Mouse (Mus musculus) forebrain, embryonic 16.5 days (tissue): ENCODE results near the gene Rabggta. TPM values are rescaled to one million over a fixed set of nuclear protein-coding genes. Genes with fewer than 3 reads are reported as not detected.

ENCODE experiments used
- ATAC-seq: fragments of 200-750 bp; cut with Nextera tagmentation; 2 replicates; pipeline ENCODE4 v1.8.0; 2017; ENCODE audit warnings: mild to moderate bottlenecking, moderate library complexity
- H3K27ac ChIP-seq: fragments of 300-500 bp; sonication (generic); 2 replicates; pipeline ENCODE4 v1.5.1; 2014; ENCODE audit warnings: low read length, control low read depth
- H3K27me3 ChIP-seq: fragments of 300-500 bp; sonication (generic); replicated peaks from 2 replicates; pipeline ENCODE4 v1.6.1; 2014; ENCODE audit warnings: low read length; ENCODE audit not compliant: control insufficient read depth, insufficient read depth
- H3K36me3 ChIP-seq: fragments of 300-500 bp; sonication (generic); 2 replicates; pipeline ENCODE4 v1.6.1; 2014; ENCODE audit not compliant: control insufficient read depth, insufficient read depth
- H3K4me1 ChIP-seq: fragments of 300-500 bp; sonication (generic); replicated peaks from 2 replicates; pipeline ENCODE4 v1.6.1; 2014; ENCODE audit warnings: low read length; ENCODE audit not compliant: control insufficient read depth, insufficient read depth
- H3K4me2 ChIP-seq: fragments of 300-500 bp; sonication (generic); 2 replicates; pipeline ENCODE4 v1.6.1; 2014; ENCODE audit warnings: mild to moderate bottlenecking, low read length, control low read depth
- H3K4me3 ChIP-seq: fragments of 300-500 bp; sonication (generic); replicated peaks from 2 replicates; pipeline ENCODE4 v1.5.1; 2014; ENCODE audit warnings: mild to moderate bottlenecking, low read length, control low read depth
- H3K9ac ChIP-seq: fragments of 300-500 bp; sonication (generic); replicated peaks from 2 replicates; pipeline ENCODE4 v1.6.1; 2014; ENCODE audit warnings: low read depth, low read length, control low read depth
- H3K9me3 ChIP-seq: fragments of 300-500 bp; sonication (generic); 2 replicates; pipeline ENCODE4 v1.6.1; 2016; ENCODE audit warnings: low read length; ENCODE audit not compliant: control insufficient read depth
- WGBS: fragments of 180-500 bp; shearing (Covaris S2); extraction: QIAGEN DNeasy Blood & Tissue Kit; methylation state at CpG from one replicate; pipeline ENCODE4 v1.1.7; 2014; 5-methylcytosine and 5-hydroxymethylcytosine counted together
- polyA plus RNA-seq: library from polyadenylated mRNA; unstranded; fragments of >200 nt; fragmentation: Nextera tagmentation; extraction: Ambion mirVana; gene quantifications from 2 replicates; pipeline ENCODE4 v1.2.1, GENCODE M21; 2015

Rabggta gene
- polyA plus RNA-seq, 1 experiment from 2014 or later, result 53.3 TPM

DNA sequence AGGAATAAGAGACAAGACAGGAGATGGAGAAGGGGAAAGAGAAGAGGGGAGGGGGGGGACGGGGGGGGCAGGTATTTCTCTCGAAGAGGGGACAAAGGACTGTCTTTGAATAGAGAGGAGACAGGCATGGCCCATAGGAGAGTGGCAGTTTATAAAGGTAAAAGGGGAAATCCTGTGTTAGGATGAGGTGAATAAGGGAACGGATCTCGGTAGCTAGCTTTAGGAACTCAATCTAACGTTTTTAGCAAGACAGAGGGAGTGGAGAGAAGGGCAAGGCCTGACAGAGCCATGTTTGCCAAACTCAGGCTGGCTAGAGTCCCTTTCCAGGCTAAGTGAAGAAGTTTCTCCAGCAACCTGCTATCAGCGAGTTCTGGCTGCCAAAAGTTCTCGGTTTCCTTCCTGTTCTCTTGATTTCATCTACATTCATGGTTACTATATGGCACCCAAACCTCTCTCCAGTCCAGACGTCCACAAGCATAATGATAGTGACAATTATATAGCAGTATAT, 429 bp upstream of the Rabggta start:
- ATAC-seq, result peak; percentile 6; the same call in 1 of the 2 replicates
- peak overlapping the region; percentile 29; the same call in 1 of the 2 replicates for H3K27ac ChIP-seq
- H3K4me1 ChIP-seq, result peaks cover 11% of the 10 kb centered on the region
- H3K4me3 ChIP-seq, result peak overlapping the region; percentile 68
- H3K36me3 ChIP-seq, result peaks cover 2% of the 10 kb centered on the region; the same call in 1 of the 2 replicates
- no peaks in the 10 kb centered on the region for H3K9me3 ChIP-seq
- peak overlapping the region; percentile 80 for H3K9ac ChIP-seq
- H3K27me3 ChIP-seq, result no peaks in the 10 kb centered on the region
- WGBS, result 43% methylated on average over 8 of the region's 8 CpGs
- peak overlapping the region; percentile 78 for H3K4me2 ChIP-seq

GRCm38 (mm10) chr14:55721076-55721475, 987 bp downstream of the Rabggta start:
- no peaks in the 10 kb centered on the region for H3K9me3 ChIP-seq
- no peak overlapping the region for H3K27ac ChIP-seq
- H3K36me3 ChIP-seq, result peaks cover 2% of the 10 kb centered on the region; the same call in 1 of the 2 replicates
- peak overlapping the region; percentile 78 for H3K4me2 ChIP-seq
- no peak overlapping the region; the same call in 1 of the 2 replicates for H3K9ac ChIP-seq
- H3K4me1 ChIP-seq, result peaks cover 11% of the 10 kb centered on the region
- no peak for ATAC-seq
- no peaks in the 10 kb centered on the region for H3K27me3 ChIP-seq
- H3K4me3 ChIP-seq, result peak overlapping the region; percentile 68
- WGBS, result 83% methylated on average over 6 of the region's 6 CpGs

GRCm38 (mm10) chr14:55720666-55721065, 1.4 kb downstream of the Rabggta start:
- no peak overlapping the region; the same call in 1 of the 2 replicates for H3K4me2 ChIP-seq
- WGBS, result 95% methylated on average over 12 of the region's 12 CpGs
- H3K9ac ChIP-seq, result no peak overlapping the region
- no peak overlapping the region for H3K27ac ChIP-seq
- no peak for ATAC-seq
- no peak overlapping the region for H3K4me3 ChIP-seq
- H3K36me3 ChIP-seq, result peaks cover 2% of the 10 kb centered on the region; the same call in 1 of the 2 replicates
- no peaks in the 10 kb centered on the region for H3K27me3 ChIP-seq
- peaks cover 11% of the 10 kb centered on the region for H3K4me1 ChIP-seq
- no peaks in the 10 kb centered on the region for H3K9me3 ChIP-seq

DNA sequence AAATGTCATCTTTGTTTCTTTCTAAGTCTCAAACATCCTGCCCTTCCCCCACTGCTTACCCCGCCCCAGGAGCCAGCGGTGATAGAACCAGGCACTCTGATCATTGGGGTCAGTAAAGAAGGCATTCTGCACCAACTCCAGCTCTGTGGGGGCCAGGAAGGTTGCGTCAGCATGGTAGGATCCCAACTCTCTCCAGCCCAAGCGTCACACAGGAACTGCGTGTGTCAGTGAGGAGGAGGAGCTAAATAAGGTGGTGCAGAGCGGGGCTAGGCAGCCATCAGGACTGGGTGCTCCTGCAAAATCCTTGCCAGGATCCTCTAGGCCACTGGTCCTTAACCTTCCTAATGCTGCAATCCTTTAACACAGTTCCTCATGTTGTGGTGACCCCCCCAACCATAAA, 2.3 kb downstream of the Rabggta start:
- 92% methylated on average over 6 of the region's 6 CpGs for WGBS
- H3K9ac ChIP-seq, result no peak overlapping the region
- peaks cover 2% of the 10 kb centered on the region; the same call in 1 of the 2 replicates for H3K36me3 ChIP-seq
- no peak for ATAC-seq
- no peak overlapping the region for H3K4me3 ChIP-seq
- H3K4me1 ChIP-seq, result peaks cover 11% of the 10 kb centered on the region
- H3K27ac ChIP-seq, result no peak overlapping the region
- H3K27me3 ChIP-seq, result no peaks in the 10 kb centered on the region
- H3K4me2 ChIP-seq, result no peak overlapping the region
- no peaks in the 10 kb centered on the region for H3K9me3 ChIP-seq

DNA sequence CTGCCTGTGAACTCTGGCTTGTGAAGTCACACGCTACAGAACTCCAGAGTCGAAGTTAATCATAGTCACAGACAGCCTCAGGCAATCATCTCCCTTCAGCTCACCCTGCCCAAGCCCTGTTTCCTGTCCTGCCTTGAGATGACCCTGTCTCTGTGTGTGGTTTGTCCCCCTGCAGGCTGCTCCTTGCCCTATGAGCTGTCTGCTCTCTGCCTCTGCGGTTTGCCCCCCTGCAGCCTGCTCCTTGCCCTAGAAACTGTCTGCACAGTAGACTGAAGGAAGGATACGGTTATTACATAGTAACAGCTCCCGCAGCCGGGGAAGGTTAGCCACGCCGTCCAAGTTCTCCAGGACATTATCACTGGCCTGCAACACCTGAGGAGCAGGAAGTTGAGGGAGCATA, 5.2 kb downstream of the Rabggta start:
- Histone ChIP-seq H3K27ac (no peak overlapping the region), H3K36me3 (peaks cover 2% of the 10 kb centered on the region; the same call in 1 of the 2 replicates), H3K27me3 (peaks cover 2% of the 10 kb centered on the region; the same call in 1 of the 2 replicates), H3K4me1 (peaks cover 8% of the 10 kb centered on the region), H3K4me2 (no peak overlapping the region), H3K9ac (no peak overlapping the region), H3K9me3 (no peaks in the 10 kb centered on the region), H3K4me3 (no peak overlapping the region)
- ATAC-seq, result no peak
- 93% methylated on average over 8 of the region's 8 CpGs for WGBS

GRCm38 (mm10) chr14:55716271-55716670, 5.8 kb downstream of the Rabggta start:
- Histone ChIP-seq H3K4me2 (no peak overlapping the region), H3K27me3 (peaks cover 2% of the 10 kb centered on the region; the same call in 1 of the 2 replicates), H3K9ac (no peak overlapping the region), H3K4me1 (peaks cover 4% of the 10 kb centered on the region), H3K27ac (no peak overlapping the region), H3K36me3 (peaks cover 2% of the 10 kb centered on the region; the same call in 1 of the 2 replicates), H3K4me3 (no peak overlapping the region), H3K9me3 (no peaks in the 10 kb centered on the region)
- 94% methylated on average over 6 of the region's 6 CpGs for WGBS
- ATAC-seq, result no peak

DNA sequence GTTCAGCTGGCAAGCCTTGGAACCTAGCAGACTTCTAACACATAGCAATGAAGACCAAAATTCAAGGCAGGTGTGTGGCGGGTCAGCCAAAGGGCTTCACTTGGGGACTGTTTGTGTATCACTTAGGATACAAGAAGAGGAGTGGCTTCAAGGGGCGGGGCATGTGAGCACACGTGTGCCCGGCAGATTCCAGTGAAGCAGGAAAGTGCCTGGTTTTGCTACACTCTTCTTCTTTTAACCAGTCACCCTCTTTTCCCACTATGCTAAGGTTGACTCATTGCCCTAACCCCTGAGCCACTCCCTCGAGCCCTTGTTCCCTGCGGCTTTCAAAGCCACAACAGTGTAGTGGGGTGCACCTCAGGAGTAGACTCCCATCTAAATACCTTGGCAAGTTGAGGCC, 7.2 kb downstream of the Rabggta start:
- no peak for ATAC-seq
- Histone ChIP-seq H3K4me3 (no peak overlapping the region), H3K27me3 (peaks cover 2% of the 10 kb centered on the region; the same call in 1 of the 2 replicates), H3K4me2 (no peak overlapping the region), H3K4me1 (no peaks in the 10 kb centered on the region), H3K9ac (no peak overlapping the region), H3K36me3 (peaks cover 2% of the 10 kb centered on the region; the same call in 1 of the 2 replicates), H3K27ac (no peak overlapping the region), H3K9me3 (no peaks in the 10 kb centered on the region)
- 38% methylated on average over 6 of the region's 6 CpGs for WGBS

DNA sequence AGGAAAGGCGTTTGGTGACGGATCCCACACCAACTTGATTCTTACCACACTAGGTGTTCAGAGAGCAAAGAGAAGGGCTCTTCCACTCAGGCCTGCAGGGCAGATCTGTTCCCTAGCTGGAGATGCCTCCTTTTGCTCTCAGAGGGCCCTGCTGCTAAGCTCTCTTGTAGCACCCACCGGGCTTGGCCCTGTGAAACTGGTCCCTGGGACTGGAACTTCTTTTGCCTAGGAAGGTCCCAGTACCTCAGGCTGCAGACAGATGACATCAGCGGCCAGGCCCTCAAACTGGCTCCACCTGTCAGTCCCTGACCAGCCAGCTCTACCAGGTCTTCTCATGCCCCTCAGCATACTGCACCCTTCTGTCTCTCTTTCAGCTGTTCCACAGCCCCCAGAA, 8.3 kb downstream of the Rabggta start, which contains the start of gene Tgm1:
Gene Tgm1, minus strand, starts transcription at position 198 of the 394 bp plus-strand sequence.
- ATAC-seq, result no peak
- Histone ChIP-seq H3K27ac (no peak within 1 kb of the TSS), H3K36me3 (peaks cover 2% of the 10 kb centered on the region; the same call in 1 of the 2 replicates), H3K4me3 (no peak within 1 kb of the TSS), H3K4me2 (no peak within 1 kb of the TSS), H3K9me3 (no peaks in the 10 kb centered on the region), H3K9ac (no peak within 1 kb of the TSS), H3K4me1 (no peaks in the 10 kb centered on the region), H3K27me3 (peaks cover 2% of the 10 kb centered on the region; the same call in 1 of the 2 replicates)
- WGBS, result 30% methylated on average over 4 of the region's 4 CpGs

GRCm38 (mm10) chr14:55713007-55713728, 8.9 kb downstream of the Rabggta start:
- Histone ChIP-seq H3K9ac (no peak overlapping the region), H3K27ac (no peak overlapping the region), H3K4me2 (no peak overlapping the region), H3K9me3 (no peaks in the 10 kb centered on the region), H3K4me1 (no peaks in the 10 kb centered on the region), H3K27me3 (peaks cover 2% of the 10 kb centered on the region; the same call in 1 of the 2 replicates), H3K4me3 (no peak overlapping the region), H3K36me3 (peaks cover 2% of the 10 kb centered on the region; the same call in 1 of the 2 replicates)
- 16% methylated on average over 25 of the region's 25 CpGs for WGBS
- no peak for ATAC-seq
